Mouse (Mus musculus) myocyte (in vitro differentiated cells): ENCODE results near the gene Mprip. TPM values are rescaled to one million over a fixed set of nuclear protein-coding genes. Genes with fewer than 3 reads are reported as not detected.
A peak's percentile ranks its signal among the peaks of the same experiment; 100 is the strongest.

ENCODE experiments used
- H3K27me3 ChIP-seq: one replicate; pipeline ENCODE4 v1.6.1; 2011; ENCODE audit not compliant: control insufficient read depth, insufficient read depth, insufficient read length
- H3K36me3 ChIP-seq: one replicate; pipeline ENCODE4 v1.6.1; 2011; ENCODE audit not compliant: control insufficient read depth, insufficient read depth
- H3K4me2 ChIP-seq: one replicate; pipeline ENCODE4 v1.6.1; 2011; ENCODE audit warnings: low read depth, control low read depth
- H3K4me3 ChIP-seq: one replicate; pipeline ENCODE4 v1.5.1; 2011; ENCODE audit warnings: mild to moderate bottlenecking, control low read depth, moderate library complexity
- H3K79me2 ChIP-seq: one replicate; pipeline ENCODE4 v1.6.1; 2011; ENCODE audit not compliant: control insufficient read depth, insufficient read depth
- H3ac ChIP-seq: one replicate; pipeline ENCODE4 v1.6.1; 2011; ENCODE audit not compliant: control insufficient read depth, insufficient read length
- CEBPB ChIP-seq: IDR thresholded peaks from 2 replicates; pipeline ENCODE4 v1.6.1; 2011; ENCODE audit warnings: mild to moderate bottlenecking, moderate library complexity; ENCODE audit not compliant: poor library complexity, insufficient read depth, severe bottlenecking
- E2F4 ChIP-seq: IDR thresholded peaks from one replicate; pipeline ENCODE4 v1.6.1; 2011; ENCODE audit warnings: mild to moderate bottlenecking, control low read depth, moderate library complexity; ENCODE audit not compliant: insufficient read depth
- MAX ChIP-seq: IDR thresholded peaks from one replicate; pipeline ENCODE4 v1.6.1; 2011; ENCODE audit warnings: low read depth, mild to moderate bottlenecking, control low read depth
- MYOD1 ChIP-seq, 3 experiments: IDR thresholded peaks; one replicate each; pipeline ENCODE4 v1.6.1; 2011; ENCODE audit warnings: control low read depth in 2 of 3, low read depth in 2 of 3, mild to moderate bottlenecking in 2 of 3, moderate library complexity in 1 of 3; ENCODE audit not compliant: insufficient read length in 2 of 3, control insufficient read depth in 1 of 3
- MYOG ChIP-seq, 3 experiments: IDR thresholded peaks; one replicate each; pipeline ENCODE4 v1.6.1; 2011; ENCODE audit warnings: control low read depth in 2 of 3, low read depth in 2 of 3, mild to moderate bottlenecking in 2 of 3; ENCODE audit not compliant: insufficient read length in 2 of 3, control insufficient read depth in 1 of 3, insufficient read depth in 1 of 3
- POLR2A ChIP-seq: IDR thresholded peaks from one replicate; pipeline ENCODE4 v1.6.1; 2011; ENCODE audit warnings: low read depth, mild to moderate bottlenecking, control low read depth, moderate library complexity; ENCODE audit not compliant: insufficient read length
- POLR2AphosphoS2 ChIP-seq: IDR thresholded peaks from one replicate; pipeline ENCODE4 v1.6.1; 2011; ENCODE audit warnings: low read depth, control low read depth; ENCODE audit not compliant: insufficient read length
- REST ChIP-seq: IDR thresholded peaks from one replicate; pipeline ENCODE4 v1.6.1; 2011; ENCODE audit warnings: mild to moderate bottlenecking, control low read depth, moderate library complexity; ENCODE audit not compliant: insufficient read depth, insufficient read length
- SRF ChIP-seq: IDR thresholded peaks from one replicate; pipeline ENCODE4 v1.6.1; 2011; ENCODE audit warnings: low read depth; ENCODE audit not compliant: control insufficient read depth, insufficient read length
- TCF12 ChIP-seq: IDR thresholded peaks from one replicate; pipeline ENCODE4 v1.6.1; 2011; ENCODE audit warnings: mild to moderate bottlenecking, control low read depth; ENCODE audit not compliant: poor library complexity, insufficient read depth, severe bottlenecking
- TCF3 ChIP-seq: IDR thresholded peaks from one replicate; pipeline ENCODE4 v1.6.1; 2011; ENCODE audit warnings: low read depth, control low read depth; ENCODE audit not compliant: insufficient read length
- USF1 ChIP-seq: IDR thresholded peaks from one replicate; pipeline ENCODE4 v1.6.1; 2011; ENCODE audit warnings: low read depth, mild to moderate bottlenecking, control low read depth, moderate library complexity
- polyA plus RNA-seq: library from polyadenylated mRNA; unstranded; fragments of >200 nt; fragmentation: generic; extraction: Trizol; gene quantifications from one replicate; pipeline ENCODE4 v1.2.1, GENCODE M21; 2012; ENCODE audit warnings: missing spikeins

The Mprip gene
- polyA plus RNA-seq, 1 experiment: 191 TPM

GRCm38 (mm10) chr11:59684956-59685355, 23.9 kb downstream of the Mprip start:
- Histone ChIP-seq H3ac (no peak overlapping the region), H3K27me3 (no peaks in the 10 kb centered on the region), H3K4me2 (no peak overlapping the region), H3K36me3 (peaks cover 8% of the 10 kb centered on the region), H3K79me2 (peaks cover 100% of the 10 kb centered on the region), H3K4me3 (no peak overlapping the region)
- TF ChIP-seq E2F4: no peak
- no peak for TF ChIP-seq MAX
- TF ChIP-seq MYOD1 (IDR thresholded peaks at IDR 0.05; ENCODE audit: control insufficient read depth in 1 of 3, insufficient read length in 2 of 3, low read depth in 2 of 3): peak in 2 of 3 experiments; percentile 62 to 80
- peak; percentile 0 for TF ChIP-seq POLR2AphosphoS2
- peak in 1 of 3 experiments; percentile 72 for TF ChIP-seq MYOG (IDR thresholded peaks at IDR 0.05; ENCODE audit: control insufficient read depth in 1 of 3, insufficient read depth in 1 of 3, insufficient read length in 2 of 3, low read depth in 2 of 3)

- peaks cover 32% of the 10 kb centered on the region for H3K36me3 ChIP-seq
- peaks cover 79% of the 10 kb centered on the region for H3K79me2 ChIP-seq
- H3K27me3 ChIP-seq: no peaks in the 10 kb centered on the region
- TF ChIP-seq POLR2A: no peak
- TF ChIP-seq REST: no peak
- no peak for TF ChIP-seq MYOD1 (IDR thresholded peaks at IDR 0.05; ENCODE audit: control insufficient read depth in 1 of 3, insufficient read length in 2 of 3, low read depth in 2 of 3)
- peak in 1 of 3 experiments; percentile 9 for TF ChIP-seq MYOG (IDR thresholded peaks at IDR 0.05; ENCODE audit: control insufficient read depth in 1 of 3, insufficient read depth in 1 of 3, insufficient read length in 2 of 3, low read depth in 2 of 3)
- TF ChIP-seq SRF: no peak
- TF ChIP-seq TCF3: no peak
- peak; percentile 19 for TF ChIP-seq USF1
- peak; percentile 77 for TF ChIP-seq CEBPB
- TF ChIP-seq TCF12: no peak
- no peak overlapping the region for H3K4me3 ChIP-seq
- no peak overlapping the region for H3ac ChIP-seq
- peak overlapping the region; percentile 44 for H3K4me2 ChIP-seq
Observed at GRCm38 (mm10) chr11:59694533-59694932, 33.4 kb downstream of the Mprip start.

- H3K27me3 ChIP-seq: no peaks in the 10 kb centered on the region
- H3K4me3 ChIP-seq: no peak overlapping the region
- no peak overlapping the region for H3K4me2 ChIP-seq
- peaks cover 76% of the 10 kb centered on the region for H3K79me2 ChIP-seq
- TF ChIP-seq MYOG (IDR thresholded peaks at IDR 0.05; ENCODE audit: control insufficient read depth in 1 of 3, insufficient read depth in 1 of 3, insufficient read length in 2 of 3, low read depth in 2 of 3) (no peak), TCF12 (no peak), TCF3 (no peak), MAX (no peak), SRF (no peak), USF1 (no peak), E2F4 (no peak), POLR2A (no peak), POLR2AphosphoS2 (no peak), CEBPB (no peak), REST (no peak), MYOD1 (IDR thresholded peaks at IDR 0.05; ENCODE audit: control insufficient read depth in 1 of 3, insufficient read length in 2 of 3, low read depth in 2 of 3) (no peak)
- no peak overlapping the region for H3ac ChIP-seq
- peaks cover 38% of the 10 kb centered on the region for H3K36me3 ChIP-seq
Observed at GRCm38 (mm10) chr11:59695550-59695949, 34.4 kb downstream of the Mprip start.

DNA sequence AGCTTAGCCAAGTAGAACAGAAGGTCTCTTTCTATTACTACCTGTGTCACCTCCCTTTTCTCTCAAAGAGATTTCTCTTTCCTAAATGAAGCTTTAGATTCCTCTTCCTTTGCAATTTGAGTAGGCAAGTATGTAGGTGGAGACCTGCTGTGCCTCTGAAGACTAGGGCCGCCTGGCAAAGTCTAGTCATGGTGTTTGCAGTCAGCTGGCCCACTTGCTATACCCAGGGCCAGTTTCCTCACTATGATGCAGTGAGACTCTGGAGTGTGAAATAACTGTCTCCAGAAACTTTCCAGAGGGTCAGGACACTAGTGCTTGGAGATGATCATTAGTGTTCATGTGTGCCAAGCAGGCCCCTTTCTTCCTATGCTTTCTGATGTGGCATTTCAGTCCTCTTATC, 36.5 kb downstream of the Mprip start:
- H3ac ChIP-seq: no peak overlapping the region
- H3K27me3 ChIP-seq: no peaks in the 10 kb centered on the region
- H3K4me2 ChIP-seq: no peak overlapping the region
- no peak overlapping the region for H3K4me3 ChIP-seq
- TF ChIP-seq TCF3 (no peak), POLR2A (no peak), MYOG (IDR thresholded peaks at IDR 0.05; ENCODE audit: control insufficient read depth in 1 of 3, insufficient read depth in 1 of 3, insufficient read length in 2 of 3, low read depth in 2 of 3) (no peak), REST (no peak)
- peaks cover 47% of the 10 kb centered on the region for H3K36me3 ChIP-seq
- peaks cover 76% of the 10 kb centered on the region for H3K79me2 ChIP-seq

DNA sequence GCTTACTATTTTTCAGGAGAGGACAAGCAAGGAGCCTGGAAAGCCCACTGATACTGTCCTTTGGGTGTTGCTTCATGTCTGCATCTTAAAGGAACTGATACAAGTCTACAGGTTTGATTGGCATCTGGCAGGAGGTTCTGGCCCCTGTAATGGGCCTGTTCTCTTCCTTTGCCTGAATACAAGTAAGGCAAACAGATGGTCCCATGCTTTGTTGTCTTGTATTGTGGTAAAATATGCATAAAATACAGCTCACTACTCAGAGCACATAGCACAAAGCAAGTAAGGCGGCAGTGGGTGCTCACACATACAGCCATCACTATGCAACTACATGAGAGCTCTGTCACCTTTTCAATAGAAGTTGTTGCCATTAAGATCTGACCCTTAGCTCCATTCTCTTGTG, 39.7 kb downstream of the Mprip start:
- Histone ChIP-seq H3K27me3 (no peaks in the 10 kb centered on the region), H3K36me3 (peaks cover 47% of the 10 kb centered on the region), H3K79me2 (peaks cover 74% of the 10 kb centered on the region)

More for the DNA sequence above, 39.7 kb downstream of the Mprip start:
- TF ChIP-seq POLR2AphosphoS2 (no peak), TCF3 (no peak), TCF12 (no peak), CEBPB (no peak)
- Histone ChIP-seq H3K4me2 (no peak overlapping the region), H3K4me3 (no peak overlapping the region), H3ac (no peak overlapping the region)
